Mouse (Mus musculus) urinary bladder, postnatal 14 days (tissue): ENCODE results near the gene Fyb2.

Experiments used
- DNase-seq: peaks from one replicate; pipeline ENCODE4 v3.0.0; 2021; ENCODE audit warnings: low spot score

The Fyb2 gene

DNA sequence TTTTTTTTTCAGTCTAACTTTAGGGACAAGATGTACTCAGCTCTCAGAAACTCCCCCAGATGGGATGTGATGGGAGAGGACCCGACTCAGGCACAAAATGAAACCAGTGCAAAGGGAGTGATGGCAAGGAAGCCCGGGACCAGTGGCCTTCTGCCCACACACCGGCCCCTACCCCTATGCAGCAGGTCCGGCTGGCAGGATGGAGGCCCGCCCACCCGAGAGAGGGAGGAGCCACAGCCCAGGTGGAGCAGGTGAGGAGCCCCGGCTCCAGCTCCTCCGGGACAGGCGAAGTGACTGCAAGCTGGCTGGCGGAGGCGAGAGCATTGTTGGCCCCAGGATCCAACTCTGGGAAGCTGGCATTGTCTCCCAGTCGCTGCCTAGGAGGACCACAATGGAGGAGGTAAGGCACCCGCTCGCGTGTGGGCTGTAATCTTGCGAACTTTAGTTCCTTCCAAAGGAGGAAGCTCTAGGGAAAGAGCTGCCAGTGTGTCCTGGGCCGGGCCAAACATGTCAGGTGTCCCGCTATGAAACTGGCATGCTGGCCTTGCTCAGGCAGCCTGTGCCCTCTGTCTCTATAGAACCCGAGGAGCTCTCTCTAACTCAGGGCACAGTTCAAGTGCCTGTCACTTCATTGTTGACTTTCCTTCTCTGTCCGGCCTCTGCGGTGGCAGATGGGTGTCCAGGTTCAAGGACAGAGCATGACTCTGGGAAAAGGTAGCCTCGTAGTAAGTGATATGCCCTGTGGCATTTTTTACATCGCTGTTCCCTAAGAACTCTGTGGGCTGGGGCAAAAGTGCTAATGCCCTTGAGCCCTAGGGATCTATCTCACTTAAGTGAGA lies at the start of gene Fyb2:
Fyb2 (plus strand) TSS at position 166 of the 839 bp plus-strand sequence.
- peak; percentile 44 for DNase-seq

DNA sequence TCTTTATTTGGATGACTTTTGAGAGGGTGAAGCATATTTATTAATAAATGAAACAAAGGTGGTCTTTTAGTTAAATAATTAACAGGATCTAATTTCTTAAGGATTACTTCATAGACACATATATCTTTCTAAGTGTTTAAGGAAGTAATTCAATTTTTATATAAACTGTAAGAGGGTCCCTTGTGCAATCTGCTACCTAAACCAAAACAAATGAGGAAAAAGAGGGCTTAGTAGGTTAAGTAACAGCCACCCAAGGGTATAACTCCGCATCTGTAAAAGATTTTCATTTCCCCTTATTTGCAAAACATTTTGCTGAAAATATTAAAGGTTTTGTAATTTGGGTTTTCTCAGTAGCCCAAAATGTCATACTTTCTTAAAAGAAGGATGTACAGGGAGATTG lies 48.9 kb upstream of the Fyb2 start:
- DNase-seq: no peak

DNA sequence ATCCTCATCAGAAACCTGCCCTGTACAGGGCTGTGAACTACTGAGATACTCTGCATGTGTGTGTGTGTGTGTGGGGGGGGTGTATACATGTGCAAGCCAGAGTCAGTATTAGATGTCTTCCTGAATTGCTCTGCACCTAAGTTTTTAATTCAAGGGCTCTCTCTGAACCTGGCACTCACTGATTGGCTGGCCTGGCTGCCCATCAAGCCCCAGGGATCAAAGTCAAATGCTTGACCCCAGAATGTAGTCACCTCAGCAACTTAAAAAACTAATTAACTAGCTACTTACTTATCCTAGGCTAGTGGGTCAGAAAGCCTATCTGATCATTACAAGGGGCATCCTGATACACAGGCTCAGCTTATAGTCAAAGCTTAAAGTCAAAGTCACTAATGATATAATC lies 43.7 kb upstream of the Fyb2 start:
- DNase-seq: no peak

DNA sequence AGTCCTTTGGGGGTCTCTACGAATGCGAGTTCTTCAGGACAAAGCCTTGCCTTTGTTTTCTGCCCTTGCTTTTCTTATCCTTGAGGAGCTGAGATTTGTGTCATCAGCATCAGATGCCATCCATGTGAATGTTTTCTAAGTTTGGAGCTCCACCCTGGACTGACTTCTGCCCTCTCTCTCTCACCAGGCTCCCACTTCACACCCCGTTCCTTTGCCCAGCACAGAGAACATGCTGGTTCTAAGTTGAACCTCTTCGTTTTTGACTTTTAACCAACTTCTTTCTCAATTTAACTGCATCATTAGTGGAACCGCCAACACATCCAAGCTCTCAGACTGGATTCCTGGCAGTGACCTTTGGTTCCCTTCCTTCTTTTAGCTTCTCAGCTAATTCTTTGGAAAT lies 43.1 kb upstream of the Fyb2 start:
- DNase-seq: no peak

DNA sequence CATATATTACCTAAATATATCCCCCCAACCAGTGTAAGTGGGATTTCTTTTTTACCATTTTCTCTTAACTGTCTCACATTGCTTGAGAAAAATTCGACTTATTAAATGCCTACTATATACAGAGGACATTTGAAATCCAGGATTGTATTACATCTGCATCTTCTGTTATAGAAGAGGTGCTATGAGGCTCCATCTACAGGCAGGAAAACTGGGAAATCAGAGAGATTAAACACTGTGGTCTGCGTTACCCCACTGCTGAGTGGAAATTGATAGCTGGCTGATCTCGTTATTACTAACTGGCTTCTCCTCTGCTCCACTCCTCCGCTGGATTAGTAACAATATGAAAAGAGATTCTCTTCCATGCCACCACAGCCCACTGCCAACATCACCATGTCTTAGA lies 37.4 kb upstream of the Fyb2 start:
- no peak for DNase-seq

DNA sequence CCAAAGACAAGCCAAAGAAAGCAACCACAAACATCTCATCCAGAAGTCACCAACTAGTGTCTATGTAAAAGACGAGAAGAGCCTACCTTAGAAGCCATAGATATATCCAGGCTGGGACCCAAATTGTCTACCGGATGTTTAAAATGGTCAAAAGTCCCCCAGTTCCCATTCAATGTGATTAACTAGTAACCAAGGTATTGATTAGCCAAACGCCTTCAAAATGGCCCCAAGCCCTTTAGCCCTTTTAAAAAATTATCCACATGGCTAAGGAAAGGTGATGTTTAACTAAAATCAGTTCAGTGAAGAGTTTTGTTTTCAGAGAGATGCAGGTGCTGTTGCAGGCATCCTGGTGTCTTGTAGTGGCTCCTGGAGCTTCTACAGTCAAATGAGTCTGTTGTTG lies 36.9 kb upstream of the Fyb2 start, which contains the start of gene C8a:
C8a (minus strand) TSS at position 76 of the 400 bp plus-strand sequence.
- DNase-seq: no peak

DNA sequence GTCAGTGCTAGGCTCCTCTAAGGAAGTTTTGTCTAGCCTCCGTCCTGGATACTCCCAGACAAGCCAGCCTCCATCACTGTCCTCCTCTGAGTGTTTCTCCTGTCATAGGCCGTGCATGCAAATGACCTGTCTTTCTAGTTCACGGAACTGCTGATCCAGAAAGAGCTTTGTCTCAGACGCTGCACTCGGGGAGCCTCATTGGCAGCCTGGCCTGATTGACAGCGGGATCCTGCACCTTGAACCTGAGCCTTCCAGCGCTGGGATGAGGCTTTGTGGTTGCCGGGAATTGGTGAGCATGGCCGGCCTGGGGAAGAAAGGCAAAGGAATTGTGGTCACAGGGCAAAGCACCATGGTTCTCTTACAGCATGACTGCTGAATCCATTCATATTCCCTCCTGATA lies 25.8 kb upstream of the Fyb2 start:
- no peak for DNase-seq

DNA sequence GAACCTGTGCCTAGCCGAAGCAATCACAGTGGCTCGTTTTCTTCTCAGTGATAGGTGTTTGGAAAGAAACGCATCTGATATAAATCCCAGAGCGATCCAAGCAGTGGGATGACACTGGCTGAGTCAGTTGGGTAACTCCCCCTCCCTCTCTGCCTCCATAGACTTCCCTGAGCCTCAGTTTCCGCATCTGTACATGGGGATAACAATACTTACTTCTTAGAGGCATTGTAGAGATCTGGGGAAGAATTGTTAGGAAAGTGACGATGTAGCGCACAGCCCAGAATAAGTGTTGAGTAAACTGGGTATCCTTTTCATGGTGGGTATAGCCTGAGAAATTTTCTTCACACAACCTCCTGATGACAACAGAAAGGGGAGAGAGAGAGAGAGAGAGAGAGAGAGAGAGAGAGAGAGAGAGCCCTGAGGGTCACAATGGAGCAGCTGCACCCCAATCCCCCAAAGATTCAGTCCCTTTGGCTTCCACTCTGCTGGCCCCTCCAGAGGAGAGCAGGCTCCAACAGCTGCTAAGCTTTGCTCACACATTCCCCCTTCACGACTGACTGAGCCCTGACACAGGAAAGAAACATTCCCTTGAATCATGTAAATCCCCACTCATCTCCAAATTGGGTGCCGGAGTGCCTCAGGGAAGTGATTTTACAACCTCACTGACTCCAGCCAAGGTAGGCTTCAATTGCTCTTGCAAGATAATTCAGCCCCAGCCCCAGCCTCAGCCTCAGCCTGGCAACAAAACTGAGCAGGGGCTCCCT lies 24.6 kb upstream of the Fyb2 start:
- DNase-seq: no peak

DNA sequence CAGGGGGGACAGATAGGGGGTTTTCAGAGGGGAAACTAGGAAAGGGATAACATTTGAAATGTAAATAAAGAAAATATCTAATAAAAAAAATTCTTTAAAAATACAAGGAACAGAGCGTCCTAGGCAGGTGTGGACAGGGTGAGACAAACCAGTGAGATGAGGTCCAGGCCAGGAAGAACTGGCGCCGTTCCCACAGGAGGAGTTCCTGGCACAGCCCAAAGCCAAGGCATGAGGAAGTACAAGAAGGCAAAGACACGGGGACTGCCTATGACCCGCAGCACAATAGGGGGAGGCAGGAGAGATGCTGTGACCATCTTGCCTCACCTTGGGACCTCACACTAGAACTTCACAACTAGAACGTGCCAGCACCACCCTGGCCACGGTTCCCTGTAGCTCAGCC lies 21.5 kb upstream of the Fyb2 start:
- peak; percentile 80 for DNase-seq

DNA sequence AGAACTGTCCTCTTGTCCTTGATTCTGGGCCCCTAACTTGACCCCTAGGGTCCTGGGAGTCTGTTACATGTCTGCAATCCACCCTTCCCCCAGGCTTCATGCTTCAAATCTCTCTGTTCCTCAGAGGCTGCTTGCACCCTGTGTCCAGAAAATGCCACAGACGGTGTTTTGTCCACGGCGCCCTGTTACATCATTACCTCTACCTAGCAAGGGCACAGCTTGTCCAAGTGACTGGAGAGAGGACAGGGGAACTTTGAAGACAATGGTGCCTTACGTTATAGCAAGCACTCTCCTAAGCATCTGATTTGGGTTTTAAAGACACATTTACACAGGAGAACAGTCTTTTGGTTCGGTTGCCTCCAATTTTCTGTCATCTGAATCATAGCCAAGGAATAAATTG lies 19.7 kb upstream of the Fyb2 start:
- no peak for DNase-seq

DNA sequence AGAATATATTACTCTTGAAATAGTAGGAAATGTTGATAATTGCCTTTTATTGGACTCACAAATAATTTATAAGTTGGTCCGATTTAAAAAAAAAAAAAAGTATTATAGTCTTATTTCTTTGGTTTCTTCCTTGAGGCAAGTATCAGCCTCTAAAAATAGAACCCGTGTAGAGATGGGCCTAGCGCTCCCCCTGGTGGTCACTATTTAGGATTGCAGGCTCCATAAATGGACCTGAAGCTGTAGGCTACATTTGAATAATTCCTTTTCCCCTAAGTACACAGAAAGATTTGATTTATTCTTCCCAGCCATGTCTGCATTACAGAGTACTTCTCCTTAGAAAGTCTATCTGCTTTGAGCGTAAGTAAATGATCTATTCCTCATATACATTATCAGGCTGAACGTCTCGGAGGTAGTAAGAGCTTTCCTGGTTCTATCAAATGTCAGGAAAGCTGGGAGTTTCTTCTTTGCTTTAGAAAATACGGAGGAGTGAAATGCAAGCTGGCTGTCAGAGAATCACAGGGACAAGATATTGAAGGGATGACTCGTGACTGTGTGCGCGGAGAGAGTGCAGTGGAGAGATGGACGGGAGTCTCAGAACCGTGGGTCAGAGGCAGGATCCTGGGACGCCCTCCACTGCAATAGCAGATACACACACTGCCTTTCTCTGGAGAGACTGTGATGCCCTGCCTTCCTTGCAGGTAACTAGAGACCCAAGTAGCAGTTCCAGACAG lies 19.1 kb upstream of the Fyb2 start:
- DNase-seq: peak; percentile 35

DNA sequence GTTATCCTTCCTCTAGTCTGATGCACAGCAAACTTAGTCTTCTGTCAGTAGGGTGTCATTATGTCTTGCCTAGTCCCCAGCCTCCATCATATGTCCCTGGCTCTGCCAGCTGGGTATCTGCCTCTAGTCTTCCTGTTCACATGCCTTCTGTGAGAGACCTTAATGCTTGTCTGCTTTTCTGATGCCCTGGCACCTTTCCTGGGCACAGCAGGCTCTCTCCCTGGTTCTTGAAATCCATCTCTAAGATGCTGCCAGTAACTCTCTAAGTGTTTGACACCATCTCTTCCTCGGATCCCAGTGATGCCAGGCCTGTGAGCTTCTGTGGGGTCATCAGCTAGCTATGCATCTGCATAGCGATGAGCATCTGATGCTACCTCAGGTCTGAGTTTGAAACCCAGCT lies 10.4 kb upstream of the Fyb2 start:
- no peak for DNase-seq

DNA sequence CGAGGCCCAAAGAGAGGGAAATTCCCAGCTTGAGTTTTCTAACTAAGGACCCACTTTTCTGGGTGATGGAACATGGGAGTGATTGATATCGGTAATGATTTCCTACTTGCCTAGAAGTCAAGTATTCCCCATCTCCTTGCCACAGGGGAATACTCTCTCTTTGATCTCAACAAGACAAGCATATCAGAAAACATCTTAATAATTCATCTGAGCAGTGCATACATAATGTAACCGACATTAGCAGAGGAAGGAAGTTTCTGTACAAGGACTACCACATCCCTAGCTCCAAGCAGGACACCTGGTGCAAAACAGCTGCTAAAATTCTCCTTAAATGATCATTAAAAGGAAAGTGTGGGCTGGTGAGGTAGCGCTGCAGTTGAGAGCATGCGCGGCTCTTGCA lies 8.2 kb upstream of the Fyb2 start:
- no peak for DNase-seq

DNA sequence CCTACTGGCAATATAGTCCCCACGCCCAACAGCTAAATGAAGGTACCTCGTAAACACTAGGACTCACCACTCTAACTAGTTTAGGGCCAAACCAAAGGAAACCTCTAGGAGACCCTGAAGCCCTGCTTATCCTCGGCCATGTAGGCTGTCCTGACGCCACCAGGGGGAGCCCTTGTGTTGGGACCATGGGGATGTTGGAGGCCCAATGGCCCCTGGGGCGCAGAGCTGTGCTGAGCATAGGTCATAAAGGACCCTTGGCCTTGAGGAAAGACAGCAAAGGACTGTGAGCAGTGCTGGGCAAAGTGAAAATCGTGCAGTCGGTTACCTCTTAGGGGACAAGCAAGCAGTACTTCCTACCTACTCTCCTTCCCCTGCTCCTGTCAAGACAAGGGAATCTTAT lies 1.6 kb upstream of the Fyb2 start:
- peak; percentile 82 for DNase-seq

DNA sequence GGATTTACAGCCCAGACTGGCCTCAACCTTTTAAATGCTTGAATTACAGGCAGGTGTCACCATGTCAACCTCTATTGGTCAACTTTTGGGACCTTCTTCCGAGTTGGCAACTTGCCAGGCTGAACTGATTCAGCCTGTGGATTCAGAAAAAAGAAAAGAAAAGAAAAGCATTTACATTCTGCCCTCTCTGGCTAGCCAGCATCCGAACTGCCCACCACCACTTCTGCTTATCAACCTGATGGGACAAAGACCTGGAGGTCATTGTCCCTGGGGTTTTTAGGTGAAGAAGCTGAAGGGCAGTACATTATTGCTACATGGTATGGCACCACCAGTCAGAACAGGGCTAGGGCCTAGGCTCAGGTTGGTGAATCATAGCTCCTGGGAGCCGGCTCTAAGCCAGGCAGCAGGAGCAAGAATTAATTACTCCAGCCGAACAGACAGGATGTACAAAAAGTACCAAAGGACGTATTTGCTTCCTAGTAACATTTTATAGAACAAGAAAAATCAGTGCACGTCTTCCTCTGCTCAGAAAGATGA lies 1.5 kb downstream of the Fyb2 start:
- peak; percentile 22 for DNase-seq

DNA sequence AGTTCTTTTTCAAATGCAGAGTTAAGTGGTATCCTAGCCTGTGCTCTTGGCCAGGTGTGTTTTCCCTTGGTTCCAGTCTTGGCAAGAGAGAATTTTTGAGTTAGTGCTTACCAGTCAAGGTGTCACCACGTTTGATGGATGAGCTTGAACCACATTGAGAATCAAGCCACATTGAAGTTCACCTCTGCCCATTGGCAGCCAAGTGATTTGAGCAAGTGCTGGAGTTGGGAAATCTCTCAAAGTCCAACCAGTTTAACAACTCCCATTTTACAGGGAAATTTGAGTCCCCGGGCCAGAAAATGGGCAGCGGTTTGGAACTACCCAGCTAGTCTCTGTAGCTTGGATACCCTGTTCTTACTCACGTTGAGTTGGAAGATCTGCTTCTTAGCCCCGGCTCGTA lies 4.8 kb downstream of the Fyb2 start:
- no peak for DNase-seq

DNA sequence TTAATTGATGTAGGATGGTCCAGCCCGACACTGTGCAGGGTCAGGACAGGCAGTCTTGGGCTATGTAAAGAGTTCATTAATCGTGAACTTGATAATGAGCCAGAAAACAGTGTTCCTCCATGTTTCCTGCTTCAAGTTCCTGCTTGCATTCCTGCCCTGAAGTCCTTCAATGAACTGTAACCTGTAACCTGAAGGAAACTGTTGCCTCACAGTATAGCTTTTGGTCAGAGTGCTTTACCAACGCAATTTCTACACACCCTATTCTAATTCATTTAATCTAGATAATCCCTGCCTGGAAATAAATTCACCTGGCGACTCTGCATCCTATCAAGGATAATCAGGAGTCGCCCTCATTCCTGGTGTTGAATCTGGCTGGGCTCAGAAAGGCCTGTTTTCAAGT lies 12.1 kb downstream of the Fyb2 start:
- no peak for DNase-seq

DNA sequence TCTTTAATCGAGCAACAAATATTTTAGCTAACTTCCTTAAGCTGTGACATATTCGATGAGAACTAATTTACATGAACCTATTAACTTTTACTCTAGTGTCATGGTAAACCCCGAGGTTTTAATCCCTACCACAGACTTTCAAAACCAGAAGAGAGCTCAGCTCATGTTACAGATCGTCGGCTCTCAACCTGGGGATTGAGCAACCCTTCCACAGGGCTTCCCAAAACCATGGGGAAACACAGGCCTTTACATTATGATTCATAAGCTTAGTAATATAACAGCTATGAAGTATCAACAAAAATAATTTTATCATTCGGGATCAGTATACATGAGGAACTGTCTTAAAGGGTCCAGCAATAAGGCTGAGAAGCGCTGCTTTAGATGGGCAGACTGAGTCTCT lies 15.9 kb downstream of the Fyb2 start:
- DNase-seq: no peak

DNA sequence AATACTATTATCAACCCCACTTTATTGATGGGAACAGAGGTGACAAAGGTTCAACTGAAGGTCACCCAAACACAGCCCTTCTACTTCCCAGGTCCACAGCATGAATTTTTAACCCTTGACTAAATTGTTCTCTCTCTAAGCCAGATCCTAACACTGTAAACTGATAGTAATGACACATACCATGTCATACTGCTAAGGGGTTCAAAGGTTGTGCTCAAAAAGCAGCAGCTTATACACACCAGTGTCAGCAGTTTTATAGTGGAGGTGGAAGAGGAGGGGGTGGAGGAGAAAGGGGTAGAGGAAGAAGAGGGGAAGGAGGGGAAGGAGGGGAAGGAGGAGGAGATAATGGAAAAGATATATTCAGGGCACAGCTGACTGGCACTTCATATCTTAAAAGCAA lies 20.4 kb downstream of the Fyb2 start:
- DNase-seq: no peak

DNA sequence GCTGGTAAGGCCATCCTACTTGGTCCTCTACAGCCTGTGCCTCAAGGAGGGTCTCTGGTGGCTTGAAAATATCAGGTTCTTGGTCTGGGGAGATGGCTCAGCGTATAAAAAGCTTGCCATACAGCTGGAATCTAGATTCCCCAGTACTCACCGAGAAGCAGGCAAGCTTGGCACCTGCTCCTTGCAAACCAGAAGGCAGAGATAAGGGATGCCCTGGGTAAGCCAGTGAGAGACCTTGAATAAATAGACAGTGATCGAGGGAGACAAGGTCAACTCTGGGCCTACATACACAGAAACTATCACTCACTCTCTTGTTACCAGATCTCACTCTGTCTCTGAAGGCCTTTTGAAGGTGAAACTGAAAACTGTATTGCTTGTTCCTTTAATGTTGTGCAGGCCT lies 21.7 kb downstream of the Fyb2 start:
- DNase-seq: no peak

DNA sequence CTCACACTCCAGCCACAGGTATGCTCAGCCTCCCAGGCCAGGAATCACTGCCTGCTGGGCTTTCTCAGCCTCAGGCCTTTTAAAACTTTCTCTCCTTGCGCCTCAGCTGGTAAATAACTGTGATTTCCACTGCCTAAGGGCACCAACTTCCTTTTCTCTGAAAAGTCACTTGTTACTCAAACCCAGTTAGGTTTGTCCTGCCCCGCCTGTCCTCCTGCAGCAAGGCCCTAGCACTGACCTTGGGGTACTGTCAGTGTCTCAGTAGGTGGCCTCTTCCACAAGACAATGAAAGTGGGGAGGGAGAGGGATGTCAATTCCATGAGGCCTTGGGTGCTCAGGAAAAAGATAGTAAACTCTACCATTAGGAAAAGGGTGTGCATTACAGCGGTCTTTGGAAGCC lies 22.2 kb downstream of the Fyb2 start:
- DNase-seq: no peak

DNA sequence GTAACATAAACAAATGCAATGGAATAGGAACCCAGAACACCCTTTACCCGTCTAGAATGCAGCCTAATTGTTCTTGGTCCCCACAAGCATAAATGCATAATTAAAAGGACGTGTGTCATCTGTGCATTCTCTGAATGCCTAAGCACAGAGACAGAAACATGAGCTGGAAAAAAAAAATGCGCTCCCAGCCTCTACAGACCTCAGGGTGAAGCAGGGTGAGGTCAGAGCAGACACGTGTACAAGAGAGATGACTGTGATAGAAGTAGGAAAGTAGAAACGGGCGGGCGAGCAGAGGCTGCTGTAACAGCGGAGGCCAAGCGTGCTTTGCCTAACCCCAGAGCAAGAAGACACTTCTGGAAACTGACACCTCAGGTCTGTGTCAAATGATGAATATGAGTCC lies 22.8 kb downstream of the Fyb2 start:
- DNase-seq: no peak

DNA sequence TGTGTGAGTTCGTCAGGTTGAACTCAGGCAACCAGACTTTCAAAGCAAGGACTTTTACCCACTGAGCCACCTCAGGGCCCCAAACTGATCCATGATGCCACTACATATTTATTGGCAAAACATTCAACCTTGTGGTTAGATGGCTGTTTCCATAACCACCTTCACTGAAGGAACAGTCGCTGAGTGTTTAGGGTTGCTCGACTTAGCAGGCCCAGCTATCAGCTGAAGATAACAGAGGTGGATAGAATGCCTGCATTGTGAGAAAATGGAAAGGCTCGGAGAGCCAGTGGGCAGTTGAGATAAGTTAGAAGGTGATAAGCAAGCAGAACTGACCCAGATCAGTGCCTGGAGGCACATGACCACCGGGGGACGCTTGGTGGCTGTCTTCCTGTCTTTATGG lies 26.3 kb downstream of the Fyb2 start:
- no peak for DNase-seq
